Mouse (Mus musculus) C2C12 (cell line): ENCODE results near the gene Foxe1.

ENCODE experiments used
- CTCF ChIP-seq: IDR thresholded peaks from one replicate; pipeline ENCODE4 v1.5.1; 2011; ENCODE audit not compliant: control insufficient read depth, insufficient read depth, insufficient read length
- USF1 ChIP-seq: IDR thresholded peaks from one replicate; pipeline ENCODE4 v1.6.1; 2011; ENCODE audit warnings: low read depth, mild to moderate bottlenecking, control low read depth, moderate library complexity

GRCm38 (mm10) chr4:46343596-46344260 lies at the start of gene Foxe1:
- no peak for TF ChIP-seq CTCF
- no peak for TF ChIP-seq USF1
